Mouse (Mus musculus) telencephalon, adult 2 months (tissue): ENCODE measurements at regions not wholly inside any gene's neighbourhood (a gene's known extent, or its start where the extent isn't known, plus 50 kb on each side); places are given as distances from the start of the nearest gene placed in this dataset.
A peak's percentile ranks its signal among the peaks of the same experiment; 100 is the strongest.
"Not testable (repeated sequence)": the region's sequence is repeated elsewhere in the genome, so short reads cannot be mapped to it uniquely, and the experiment has no call there.

Experiments used
- DNase-seq: peaks from one replicate; pipeline ENCODE4 v3.0.0-alpha.2; 2011; ENCODE audit warnings: low read depth, low spot score

DNA sequence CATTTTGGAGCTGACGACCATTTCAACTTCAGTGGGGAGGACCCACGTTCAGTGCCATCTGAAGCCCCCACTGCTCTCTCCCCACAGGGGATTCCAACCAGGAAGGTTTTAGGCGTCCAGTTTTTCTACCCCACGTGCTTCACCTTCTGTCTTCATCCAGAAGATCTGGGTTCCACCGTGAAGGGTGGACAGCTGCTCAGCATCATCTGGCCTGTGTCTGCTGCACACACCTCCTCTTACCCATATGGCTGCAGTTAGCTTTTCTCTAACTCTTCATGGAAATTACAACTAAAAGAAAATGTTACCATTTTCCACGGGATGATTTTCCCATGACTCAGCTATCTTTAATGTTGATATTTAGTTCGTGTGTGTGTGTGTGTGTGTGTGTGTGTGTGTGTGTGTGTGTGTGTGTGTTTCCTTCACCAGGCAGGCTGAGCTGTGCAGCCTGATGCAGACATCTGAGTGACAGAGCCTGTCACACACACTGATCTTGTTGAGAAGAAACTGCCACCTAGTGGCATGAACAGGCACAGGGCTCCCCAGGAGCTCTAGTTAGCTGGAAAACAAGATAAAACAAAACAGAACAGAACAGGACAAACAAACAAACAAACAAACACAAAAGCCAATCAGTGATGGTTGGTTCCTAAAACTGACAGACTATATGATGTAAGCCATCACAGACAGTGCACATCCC is 107.5 kb upstream of the Rasgrp1 start:
- peak; percentile 55 for DNase-seq

GRCm38 (mm10) chr2:117451818-117452217 is 109.0 kb upstream of the Rasgrp1 start:
- no peak for DNase-seq

DNA sequence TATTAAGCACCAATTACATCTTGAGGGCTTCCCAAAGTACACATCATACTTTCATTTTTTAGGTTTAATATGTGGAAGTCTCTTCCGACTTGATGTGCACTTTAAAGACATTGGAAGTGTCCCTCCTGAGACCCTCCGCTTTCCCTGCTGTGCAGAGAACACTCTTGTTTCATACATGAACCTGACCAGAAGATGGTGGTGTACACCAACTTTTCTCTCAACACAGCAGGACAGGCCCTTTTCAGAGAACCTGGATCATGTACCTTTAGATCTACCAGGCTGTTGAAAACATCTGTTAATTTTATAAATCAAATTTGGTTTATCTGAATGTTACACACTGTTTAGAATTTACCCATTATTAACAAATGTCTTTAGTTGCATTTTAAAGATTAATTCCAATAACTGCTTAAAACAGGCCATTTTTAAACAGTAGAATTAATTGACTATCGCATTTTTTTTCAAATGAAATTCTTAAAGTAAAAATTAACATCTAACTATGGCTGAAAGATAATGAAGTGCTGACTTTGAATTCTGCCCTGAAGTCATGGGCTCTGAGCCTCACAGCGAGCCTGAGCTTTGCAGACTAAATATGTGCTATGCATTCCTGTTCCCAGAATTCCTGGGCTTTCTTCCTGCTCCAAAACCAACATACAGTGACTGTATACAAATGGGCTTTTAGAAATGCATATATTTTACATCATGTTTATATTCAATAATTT is 112.4 kb upstream of the Rasgrp1 start:
- no peak for DNase-seq

DNA sequence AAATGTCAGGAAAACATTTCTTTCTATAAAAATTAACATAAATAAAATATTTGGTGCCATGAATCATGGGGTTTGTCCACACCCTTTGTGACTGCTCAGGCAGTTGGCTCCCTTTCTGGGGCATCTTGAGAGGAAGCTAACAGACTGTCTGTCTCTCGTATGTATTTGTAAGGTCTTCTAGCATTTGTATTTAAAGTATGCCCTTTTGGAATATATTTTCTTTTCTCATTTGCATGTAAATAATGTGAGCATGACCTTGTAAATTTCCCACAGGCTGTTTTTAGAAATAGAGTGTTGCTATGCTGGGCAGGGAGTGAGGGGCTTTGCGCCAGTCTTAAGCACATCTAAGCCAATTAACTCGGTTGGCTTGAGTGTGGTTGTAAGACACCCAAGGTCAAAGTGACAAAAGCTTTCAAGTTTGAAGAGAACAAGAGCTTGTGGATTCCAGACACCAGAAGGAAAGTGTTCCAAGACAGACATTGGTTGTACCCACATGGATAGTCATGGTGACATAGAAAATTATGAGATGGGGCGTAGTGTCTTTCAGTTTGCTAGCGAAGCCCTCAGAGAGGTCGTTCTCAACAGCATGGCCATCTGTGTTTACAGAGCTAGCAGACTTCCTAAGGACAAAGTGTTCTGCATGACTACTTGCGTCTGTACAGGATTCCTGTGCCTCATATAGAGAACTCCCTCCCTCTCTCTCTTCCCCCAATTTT is 113.1 kb upstream of the Rasgrp1 start:
- DNase-seq: no peak

DNA sequence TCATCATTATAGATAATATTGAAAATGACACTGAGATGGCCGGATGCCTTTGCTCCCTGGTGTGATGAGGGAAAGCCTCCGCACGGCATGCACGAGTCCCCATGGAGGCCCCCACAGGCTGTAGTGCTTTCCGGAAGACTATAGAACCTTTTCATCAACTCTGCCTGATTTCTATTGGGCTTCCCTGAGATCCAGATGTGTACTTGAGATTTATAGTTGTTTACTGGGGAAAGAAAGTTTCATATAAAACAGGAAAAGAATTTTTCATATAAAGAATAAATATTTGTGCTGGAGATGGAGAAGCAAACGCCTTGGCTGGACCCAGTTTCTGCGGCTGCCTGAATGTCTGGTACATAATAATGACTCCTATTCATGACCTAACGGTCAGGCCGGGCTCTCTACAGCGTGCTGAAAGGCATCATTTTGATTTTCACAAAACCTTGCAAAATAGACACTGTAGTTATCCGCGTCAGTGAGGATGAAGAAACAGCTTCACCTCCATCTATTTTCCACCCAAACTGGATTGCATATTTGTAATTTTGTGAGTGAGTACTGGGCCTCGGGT is 113.7 kb upstream of the Rasgrp1 start:
- DNase-seq: no peak

GRCm38 (mm10) chr2:117461541-117462290 is 118.9 kb upstream of the Rasgrp1 start:
- DNase-seq: no peak

DNA sequence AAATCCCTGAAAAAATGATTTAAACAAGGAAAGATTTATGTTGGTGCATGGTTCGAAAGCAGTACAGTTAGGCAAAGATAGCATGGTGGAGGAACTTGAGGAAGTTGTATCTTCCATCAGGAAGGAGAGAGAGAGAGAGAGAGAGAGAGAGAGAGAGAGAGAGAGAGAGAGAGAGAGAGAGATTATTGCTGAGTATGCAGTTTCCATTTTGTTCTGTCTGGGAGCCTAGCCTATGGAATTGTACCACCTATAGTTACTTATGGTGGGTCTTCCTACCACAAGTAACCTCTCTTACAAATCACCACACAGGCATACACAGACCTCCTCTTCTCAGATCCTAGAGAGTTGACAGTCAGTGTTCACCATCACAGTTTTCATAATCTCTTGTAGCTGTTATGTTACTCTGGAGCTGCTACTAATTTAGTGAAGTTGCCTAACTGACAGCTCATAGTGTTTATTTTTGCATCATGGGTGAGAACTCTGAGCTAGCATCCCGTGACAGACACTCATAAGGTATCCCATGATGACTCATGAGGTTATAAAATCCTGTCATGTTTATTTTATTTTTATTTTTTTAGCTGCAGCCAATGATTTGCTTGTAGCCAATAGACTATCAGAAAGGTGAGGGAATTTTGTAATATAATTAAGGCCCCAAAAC is 132.2 kb upstream of the Rasgrp1 start:
- no peak for DNase-seq

GRCm38 (mm10) chr2:117475561-117475960 is 132.8 kb upstream of the Rasgrp1 start:
- no peak for DNase-seq

DNA sequence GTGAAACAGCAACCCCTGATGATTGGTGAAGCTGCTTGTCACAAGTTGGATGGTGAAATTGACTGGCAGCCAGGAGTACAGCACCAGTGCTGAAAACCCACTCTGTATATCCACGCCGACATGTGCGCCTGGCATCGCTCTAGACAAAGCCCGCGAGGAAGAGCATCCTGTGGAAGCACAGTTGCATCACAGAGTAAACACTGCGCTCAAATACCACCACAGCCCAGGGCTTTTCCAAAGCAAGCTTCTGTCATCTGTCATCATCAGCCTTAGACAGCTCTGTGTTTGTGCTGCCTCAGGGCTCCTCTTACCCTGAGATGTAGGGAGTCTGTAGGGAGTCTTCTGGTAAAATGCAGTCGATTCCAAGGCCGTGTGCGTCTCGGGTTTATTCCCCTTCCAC is 134.7 kb upstream of the Rasgrp1 start:
- not testable (repeated sequence) for DNase-seq

DNA sequence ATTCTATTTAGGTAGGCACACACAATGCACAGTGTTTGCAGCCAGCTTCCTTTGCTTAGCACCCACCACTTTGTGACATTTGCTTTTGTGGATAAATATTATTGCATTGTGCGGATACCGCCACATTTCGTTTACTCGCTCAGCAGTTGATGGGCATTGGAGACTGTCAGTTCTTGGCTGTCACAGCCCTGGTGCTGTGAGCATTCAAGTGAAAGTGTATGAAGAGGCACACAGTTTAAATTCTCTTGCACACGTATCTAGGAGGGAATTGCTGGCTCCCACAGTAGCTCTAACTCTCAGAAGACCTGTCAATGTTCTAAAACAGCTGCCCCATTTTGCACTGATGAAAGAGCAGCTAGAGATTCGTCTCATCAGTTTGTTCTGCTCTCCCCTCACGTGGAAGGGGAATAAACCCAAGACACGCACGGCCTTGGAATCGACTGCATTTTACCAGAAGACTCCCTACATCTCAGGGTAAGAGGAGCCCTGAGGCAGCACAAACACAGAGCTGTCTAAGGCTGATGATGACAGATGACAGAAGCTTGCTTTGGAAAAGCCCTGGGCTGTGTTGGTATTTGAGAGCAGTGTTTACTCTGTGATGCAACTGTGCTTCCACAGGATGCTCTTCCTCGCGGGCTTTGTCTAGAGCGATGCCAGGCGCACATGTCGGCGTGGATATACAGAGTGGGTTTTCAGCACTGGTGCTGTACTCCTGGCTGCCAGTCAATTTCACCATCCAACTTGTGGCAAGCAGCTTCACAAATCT is 136.6 kb upstream of the Rasgrp1 start:
- DNase-seq: not testable (repeated sequence)

DNA sequence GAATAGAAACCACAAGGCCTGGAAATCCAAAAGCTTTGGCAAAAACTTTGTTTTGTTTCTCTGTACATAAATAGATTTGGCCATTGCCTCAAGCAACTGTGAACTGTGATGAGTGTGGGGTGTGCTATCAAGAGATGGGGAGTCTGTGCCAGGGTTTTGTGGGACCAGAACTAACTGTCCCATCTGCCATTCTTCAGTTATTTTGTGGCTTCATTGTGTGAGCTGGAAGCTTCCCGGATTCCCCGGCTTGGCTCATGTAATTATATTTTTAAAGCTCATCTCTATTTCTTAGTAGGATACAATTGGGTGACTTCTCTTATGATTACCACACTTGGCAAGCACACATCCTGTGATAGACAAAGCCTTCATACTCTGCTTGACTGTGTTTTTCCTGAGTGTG is 143.6 kb upstream of the Rasgrp1 start:
- DNase-seq: peak; percentile 27

GRCm38 (mm10) chr2:117498565-117498964 is 155.8 kb upstream of the Rasgrp1 start:
- DNase-seq: no peak

DNA sequence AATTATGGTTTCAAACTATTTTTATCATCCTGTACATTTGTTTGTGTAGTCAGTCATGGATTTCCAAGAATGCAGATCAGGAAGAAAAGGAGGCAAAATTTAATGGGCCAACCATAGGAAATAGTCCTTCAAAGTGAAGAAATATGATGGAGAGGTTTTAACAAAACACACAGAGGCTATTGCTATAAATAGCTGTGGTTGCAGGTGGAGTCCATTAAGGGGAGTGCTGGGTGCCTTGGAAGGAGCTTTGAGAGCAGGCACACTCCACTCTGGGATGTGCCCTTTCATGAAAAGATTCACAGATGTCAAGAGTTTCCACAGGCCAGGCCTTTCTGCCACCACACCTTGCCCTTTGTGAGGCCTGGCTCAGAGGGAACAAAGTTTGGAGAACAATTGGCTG is 159.8 kb upstream of the Rasgrp1 start:
- no peak for DNase-seq

- DNase-seq: no peak
Measured at GRCm38 (mm10) chr2:117511737-117512136, 168.9 kb upstream of the Rasgrp1 start.

- no peak for DNase-seq
Measured at GRCm38 (mm10) chr2:117512551-117512950, 169.8 kb upstream of the Rasgrp1 start.

- no peak for DNase-seq
Measured at GRCm38 (mm10) chr2:117524437-117524836, 181.6 kb upstream of the Rasgrp1 start.

DNA sequence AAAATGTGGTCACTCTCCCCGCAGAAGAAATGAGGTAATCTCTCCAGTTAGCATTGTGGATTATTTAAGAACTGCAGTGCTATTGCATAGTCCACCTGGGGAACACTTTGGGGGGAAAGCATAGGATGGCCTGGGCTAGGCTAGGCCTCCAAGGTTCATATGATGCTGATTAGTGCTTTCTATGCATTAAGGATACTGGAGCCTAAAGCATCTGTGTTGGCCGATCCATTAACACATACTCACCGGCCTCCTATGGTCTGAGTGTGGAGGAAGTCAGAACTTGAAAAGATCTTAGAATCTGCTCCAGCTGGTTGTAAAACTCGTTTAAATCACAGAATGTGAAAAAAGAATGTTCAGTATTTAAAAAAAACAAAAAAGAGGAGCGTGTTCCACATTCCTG is 196.1 kb upstream of the Rasgrp1 start:
- no peak for DNase-seq

DNA sequence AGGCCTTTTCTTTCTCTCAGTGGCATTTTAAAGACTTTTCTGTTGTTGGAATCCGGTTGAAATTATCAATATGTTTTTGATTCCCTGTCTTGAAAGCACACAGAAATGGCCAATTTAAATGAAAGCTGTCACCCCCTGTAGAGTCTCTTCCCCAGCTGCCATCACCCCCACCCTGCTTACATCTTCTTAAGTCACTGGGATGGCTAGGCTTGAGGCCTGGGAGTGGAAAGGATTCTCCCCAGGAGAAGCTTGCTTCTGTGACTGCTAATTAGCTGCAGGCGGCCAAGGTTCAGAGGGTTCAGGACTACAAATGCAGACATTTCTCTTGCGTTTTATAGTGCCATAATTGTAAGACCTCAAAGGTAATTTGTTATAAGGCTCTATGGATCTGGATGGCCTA is 196.5 kb upstream of the Rasgrp1 start:
- DNase-seq: no peak

DNA sequence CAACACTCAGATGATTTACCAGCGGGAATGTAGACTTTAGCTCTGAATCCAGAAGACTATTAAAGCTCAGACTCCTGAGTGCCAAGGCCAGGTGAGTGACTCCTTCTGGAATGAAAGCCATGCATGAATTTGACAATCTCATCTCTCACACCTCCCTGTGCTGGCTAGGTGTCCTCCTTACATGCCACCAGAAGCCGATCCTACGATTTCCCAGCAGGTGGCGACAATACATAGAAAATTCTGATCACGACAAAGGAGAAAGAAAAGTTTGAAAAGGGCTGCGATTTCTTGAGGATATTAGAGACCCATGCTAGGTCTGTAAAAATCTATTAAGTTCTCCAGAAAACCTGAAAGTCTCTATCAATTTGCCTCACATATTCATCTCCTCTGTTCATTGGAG is 198.7 kb upstream of the Rasgrp1 start:
- peak; percentile 52 for DNase-seq

- DNase-seq: no peak
Measured at GRCm38 (mm10) chr2:117542298-117542697, 199.5 kb upstream of the Rasgrp1 start.
